Mouse (Mus musculus): ENCODE measurements around the gene Tmem160. TPM values are rescaled to one million over a fixed set of nuclear protein-coding genes. Genes with fewer than 3 reads are reported as not detected.
A peak's percentile ranks its signal among the peaks of the same experiment; 100 is the strongest.

The Tmem160 gene
- total RNA-seq (2021) = 10 to 100 TPM; 96.3 to 98.3 TPM

DNA sequence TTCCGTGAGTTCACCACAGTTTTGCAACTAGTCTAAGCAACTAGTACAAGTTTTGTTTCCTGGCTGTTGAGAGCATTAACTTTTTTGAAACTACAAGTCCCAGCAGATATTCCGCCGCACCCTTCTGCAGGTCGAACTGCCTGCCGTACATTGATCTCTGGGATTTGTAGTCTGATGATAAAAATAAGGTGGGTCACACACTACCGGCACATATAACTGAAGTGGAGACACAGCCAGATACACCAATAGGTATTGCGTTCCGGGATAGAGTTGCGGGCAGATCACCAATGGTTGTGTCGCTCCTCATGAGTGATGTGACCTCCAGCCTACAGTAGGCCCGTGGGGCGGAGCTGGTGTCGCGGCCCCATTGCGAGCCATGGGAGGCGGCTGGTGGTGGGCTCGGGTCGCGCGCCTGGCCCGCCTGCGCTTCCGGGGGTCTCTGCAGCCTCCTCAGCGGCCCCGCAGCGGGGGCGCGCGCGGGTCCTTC lies at the start of gene Tmem160:
TSS of gene Tmem160 (plus strand) at position 193 of the 487 bp plus-strand sequence.
- intact Hi-C loops (cut with DNase I) = no loop called here

GRCm38 (mm10) chr7:16402968-16403948 lies 49.3 kb upstream of the Tmem160 start:
- DNase-seq (ENCODE audit: extremely low spot score in 1 of 2, low spot score in 2 of 2) = no peak
- intact Hi-C loops (cut with DNase I) = loop anchor here (5.0 to 10.0 kb wide), 2 partner anchors 209 to 332 kb away; partner anchors contain the start of genes Ap2s1 and Arhgap35

More for the DNA sequence above, at the start of gene Tmem160:
- peak; percentile 92 to 94 for DNase-seq (ENCODE audit: extremely low spot score in 1 of 2, low spot score in 2 of 2)

DNA sequence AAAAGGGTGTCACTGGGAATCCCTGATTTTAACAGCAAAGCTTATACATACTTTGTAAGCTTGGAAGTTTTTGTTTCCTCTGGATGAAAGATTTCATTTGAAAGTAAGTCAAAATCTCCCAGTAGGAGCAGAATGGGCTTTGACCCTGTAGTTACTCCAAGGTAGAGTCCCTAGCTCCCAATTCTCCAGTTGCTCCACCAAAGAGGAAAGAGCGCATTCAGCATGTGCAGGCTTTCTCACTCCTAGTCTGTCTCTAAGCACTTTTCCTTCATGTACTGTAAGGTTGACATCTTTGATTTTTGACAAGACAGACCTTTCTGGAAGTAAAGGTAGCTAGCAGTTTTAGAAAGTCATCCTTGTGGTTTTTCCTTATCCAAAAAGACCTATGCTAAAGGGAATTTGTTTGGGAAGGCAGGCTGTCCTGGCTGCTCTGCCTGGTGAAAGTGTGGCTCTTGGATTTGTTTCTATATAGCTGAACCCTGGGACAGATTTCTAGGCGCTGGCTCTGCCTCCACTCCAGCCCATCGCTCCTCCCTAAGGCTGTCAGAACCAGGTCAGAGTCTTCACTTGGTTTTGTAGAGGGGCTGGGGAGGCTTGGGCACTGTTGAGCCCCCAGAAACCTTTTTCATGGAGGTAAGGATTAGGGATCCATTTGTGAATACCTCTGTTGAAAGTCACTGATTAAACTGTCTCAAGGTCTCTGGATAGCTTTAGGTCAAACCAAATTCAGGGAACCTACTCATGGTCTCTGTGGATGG lies 48.1 kb upstream of the Tmem160 start:
- intact Hi-C loops (cut with DNase I) = loop anchor here (5.0 to 10.0 kb wide), 2 partner anchors 208 to 330 kb away; partner anchors contain the start of genes Ap2s1 and Arhgap35
- DNase-seq (ENCODE audit: extremely low spot score in 1 of 2, low spot score in 2 of 2) = no peak

DNA sequence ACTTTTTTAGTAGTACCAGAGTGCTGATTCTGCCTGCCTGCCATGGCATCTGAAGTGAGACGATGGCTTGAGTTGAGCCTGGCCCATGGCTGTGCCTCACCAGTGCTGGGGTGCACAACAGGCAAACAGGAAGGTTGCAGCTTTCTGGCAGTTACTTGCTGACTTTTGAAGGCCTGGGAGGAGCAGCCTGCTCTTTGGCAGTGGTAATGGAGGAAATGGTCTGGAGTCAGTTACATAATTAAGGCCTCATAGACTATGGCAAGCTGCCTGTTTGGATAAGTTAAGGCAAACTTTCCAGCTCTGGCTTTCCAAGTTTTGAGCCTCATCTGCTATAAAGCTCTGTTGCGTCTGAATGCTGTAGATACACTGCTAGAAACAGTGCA lies 47.5 kb upstream of the Tmem160 start:
- intact Hi-C loops (cut with DNase I) = loop anchor here (10.0 kb wide), 1 partner anchor 330 kb away; the partner anchor contains the start of gene Ap2s1
- DNase-seq (ENCODE audit: extremely low spot score in 1 of 2, low spot score in 2 of 2) = no peak

GRCm38 (mm10) chr7:16405516-16406351 lies 46.8 kb upstream of the Tmem160 start:
- intact Hi-C loops (cut with DNase I) = loop anchor here (10.0 kb wide), 1 partner anchor 329 kb away; the partner anchor contains the start of gene Ap2s1
- peak in 1 of 2 experiments; percentile 51 for DNase-seq (ENCODE audit: extremely low spot score in 1 of 2, low spot score in 2 of 2)

DNA sequence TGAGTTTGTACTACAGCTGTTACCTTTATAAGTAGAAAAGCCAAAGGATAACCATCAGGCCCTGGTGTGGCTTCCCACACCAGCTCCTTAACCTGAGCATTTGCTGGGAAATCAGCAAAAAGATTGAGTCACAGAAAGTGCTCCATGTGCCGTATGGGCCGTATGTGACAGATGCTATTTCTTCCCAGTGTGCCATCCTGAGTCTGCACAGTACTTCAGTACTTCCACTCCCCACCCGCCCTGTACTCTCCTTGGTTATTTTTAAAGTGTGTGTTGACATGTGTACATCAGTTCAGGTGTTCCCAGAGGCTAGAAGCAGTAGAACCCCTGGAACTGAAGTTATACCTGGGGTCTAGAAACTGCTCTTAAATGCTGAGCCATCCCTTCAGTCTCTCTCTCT lies 45.6 kb upstream of the Tmem160 start:
- no peak for DNase-seq (ENCODE audit: extremely low spot score in 1 of 2, low spot score in 2 of 2)
- intact Hi-C loops (cut with DNase I) = loop anchor here (10.0 kb wide), 1 partner anchor 328 kb away; the partner anchor contains the start of gene Ap2s1

DNA sequence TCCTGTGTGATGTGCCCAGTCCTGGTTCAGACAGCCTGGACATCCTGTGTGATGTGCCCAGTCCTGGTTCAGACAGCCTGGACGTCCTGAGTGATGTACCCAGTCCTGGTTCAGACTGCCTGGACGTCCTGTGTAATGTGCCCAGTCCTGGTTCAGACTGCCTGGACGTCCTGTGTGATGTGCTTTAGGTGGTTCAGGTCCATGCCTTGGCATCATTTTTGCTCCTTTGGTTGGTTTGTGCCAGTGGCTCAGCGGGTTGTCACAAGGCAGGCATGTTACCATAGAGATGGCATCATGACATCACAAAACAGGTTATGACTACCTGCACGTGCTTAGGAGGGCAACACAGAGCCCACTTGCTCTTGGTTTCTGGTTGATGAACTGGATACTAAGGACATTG lies 41.5 kb upstream of the Tmem160 start:
- intact Hi-C loops (cut with DNase I) = no loop called here
- no peak for DNase-seq (ENCODE audit: extremely low spot score in 1 of 2, low spot score in 2 of 2)

GRCm38 (mm10) chr7:16412220-16412896 lies 40.2 kb upstream of the Tmem160 start:
- DNase-seq (ENCODE audit: extremely low spot score in 1 of 2, low spot score in 2 of 2) = no peak
- intact Hi-C loops (cut with DNase I) = no loop called here

DNA sequence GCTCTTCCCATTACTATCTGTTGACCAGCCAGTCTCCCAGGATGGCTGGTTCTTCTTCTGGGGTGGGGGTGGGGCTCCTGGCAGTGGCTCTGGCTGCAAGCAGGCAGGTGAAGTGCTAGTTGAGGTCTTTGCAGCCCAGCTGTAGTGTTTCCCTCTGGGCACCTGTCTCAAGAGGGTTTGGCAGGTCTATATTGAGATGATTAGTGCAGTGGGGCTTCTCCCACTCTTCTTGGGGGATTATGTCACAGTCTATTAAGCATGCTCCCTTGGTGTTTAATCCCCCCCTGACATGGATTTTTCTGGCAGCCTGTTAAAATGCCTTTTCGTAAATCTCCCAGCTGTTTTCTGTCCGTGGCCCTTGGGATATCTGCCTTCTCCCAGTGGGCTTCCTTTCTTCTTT lies 39.6 kb upstream of the Tmem160 start:
- intact Hi-C loops (cut with DNase I) = no loop called here
- no peak for DNase-seq (ENCODE audit: extremely low spot score in 1 of 2, low spot score in 2 of 2)

- intact Hi-C loops (cut with DNase I) = no loop called here
- DNase-seq (ENCODE audit: extremely low spot score in 1 of 2, low spot score in 2 of 2) = no peak
Observed at GRCm38 (mm10) chr7:16415426-16415825, 37.2 kb upstream of the Tmem160 start.

DNA sequence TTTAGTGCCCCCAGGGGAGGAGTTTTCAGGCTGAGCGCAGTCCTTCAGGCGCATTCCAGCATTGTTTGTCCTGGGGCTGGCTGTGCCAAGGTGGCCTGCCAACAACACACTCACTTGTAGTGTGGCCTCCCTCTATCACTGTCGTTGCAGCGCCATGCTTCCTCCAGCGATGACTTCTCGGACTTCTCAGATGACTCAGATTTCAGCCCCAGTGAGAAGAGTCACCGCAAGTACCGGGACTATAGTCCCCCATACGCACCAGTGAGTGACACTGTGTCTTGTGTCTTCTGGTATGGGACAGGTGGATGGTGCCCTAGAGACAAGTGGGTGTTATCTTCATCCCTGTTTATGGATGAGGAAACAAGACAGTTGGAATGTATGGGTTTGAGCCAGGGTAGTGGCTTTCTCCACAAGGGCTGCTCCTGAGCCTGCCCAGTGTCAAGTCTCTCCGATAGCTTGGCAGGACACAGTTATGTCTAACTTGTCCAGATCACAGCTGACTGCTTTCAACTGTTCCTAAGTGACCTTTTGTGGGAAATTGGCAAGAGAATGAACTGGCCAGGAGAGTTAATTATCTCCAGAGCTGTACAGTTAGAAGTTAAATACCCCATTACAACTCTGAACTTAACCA lies 35.3 kb upstream of the Tmem160 start:
- DNase-seq (ENCODE audit: extremely low spot score in 1 of 2, low spot score in 2 of 2) = no peak
- intact Hi-C loops (cut with DNase I) = no loop called here

DNA sequence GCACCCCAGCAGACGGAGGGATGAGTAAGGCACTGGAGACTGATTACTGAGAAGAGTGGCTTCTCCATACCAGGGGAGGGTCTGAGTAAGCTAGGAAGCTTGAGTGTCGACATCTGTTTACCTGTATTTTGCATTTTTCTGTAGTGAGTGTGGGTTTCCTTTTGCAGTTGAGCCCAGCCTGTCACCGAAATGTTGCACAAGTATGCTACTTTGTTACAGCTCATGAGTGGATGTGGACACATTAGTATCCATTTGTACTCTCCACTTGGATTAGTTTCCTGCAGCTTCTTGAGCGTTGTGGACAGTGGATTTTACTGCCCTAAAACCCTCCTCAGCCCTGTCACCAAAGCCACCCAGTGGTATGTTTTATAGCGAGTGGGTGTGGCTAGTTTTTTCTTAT lies 33.9 kb upstream of the Tmem160 start:
- DNase-seq (ENCODE audit: extremely low spot score in 1 of 2, low spot score in 2 of 2) = no peak
- intact Hi-C loops (cut with DNase I) = no loop called here

GRCm38 (mm10) chr7:16420493-16421118 lies 32.0 kb upstream of the Tmem160 start:
- no peak for DNase-seq (ENCODE audit: extremely low spot score in 1 of 2, low spot score in 2 of 2)
- intact Hi-C loops (cut with DNase I) = no loop called here

GRCm38 (mm10) chr7:16422222-16422856 lies 30.2 kb upstream of the Tmem160 start:
- intact Hi-C loops (cut with DNase I) = no loop called here

DNA sequence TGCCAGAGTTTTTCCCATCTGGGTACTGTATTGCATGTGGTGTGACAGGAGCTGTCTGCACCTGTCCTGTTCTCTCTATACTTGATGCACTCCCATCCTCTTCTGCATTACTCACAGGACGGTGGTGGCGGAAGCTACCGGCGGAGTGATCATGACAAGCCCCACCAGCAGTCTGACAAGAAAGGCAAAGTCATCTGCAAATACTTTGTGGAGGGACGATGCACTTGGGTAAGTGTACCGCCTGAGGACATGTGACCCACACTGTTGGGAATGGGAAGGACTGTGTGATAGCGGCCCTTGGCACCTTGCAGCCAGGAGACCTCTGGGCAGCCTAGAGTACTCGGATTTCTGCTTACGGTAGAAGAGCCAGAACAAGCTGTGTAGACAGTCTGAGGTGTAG lies 28.8 kb upstream of the Tmem160 start:
- intact Hi-C loops (cut with DNase I) = no loop called here
- DNase-seq (ENCODE audit: extremely low spot score in 1 of 2, low spot score in 2 of 2) = no peak

More at GRCm38 (mm10) chr7:16422222-16422856, 30.2 kb upstream of the Tmem160 start:
- no peak for DNase-seq (ENCODE audit: extremely low spot score in 1 of 2, low spot score in 2 of 2)

- intact Hi-C loops (cut with DNase I) = loop anchor here (2.0 kb wide), 1 partner anchor 29 kb away; no protein-coding TSS in a partner anchor
- DNase-seq (ENCODE audit: extremely low spot score in 1 of 2, low spot score in 2 of 2) = no peak
Observed at GRCm38 (mm10) chr7:16425721-16426120, 26.9 kb upstream of the Tmem160 start.

All from left cerebral cortex, postnatal 10 days (tissue).